Mouse (Mus musculus) urinary bladder, postnatal 14 days (tissue): ENCODE data around the gene Arid3a.
A peak's percentile ranks its signal among the peaks of the same experiment; 100 is the strongest.

Source experiments
- DNase-seq: peaks from one replicate; pipeline ENCODE4 v3.0.0; 2021; ENCODE audit warnings: low spot score

Arid3a gene

DNA sequence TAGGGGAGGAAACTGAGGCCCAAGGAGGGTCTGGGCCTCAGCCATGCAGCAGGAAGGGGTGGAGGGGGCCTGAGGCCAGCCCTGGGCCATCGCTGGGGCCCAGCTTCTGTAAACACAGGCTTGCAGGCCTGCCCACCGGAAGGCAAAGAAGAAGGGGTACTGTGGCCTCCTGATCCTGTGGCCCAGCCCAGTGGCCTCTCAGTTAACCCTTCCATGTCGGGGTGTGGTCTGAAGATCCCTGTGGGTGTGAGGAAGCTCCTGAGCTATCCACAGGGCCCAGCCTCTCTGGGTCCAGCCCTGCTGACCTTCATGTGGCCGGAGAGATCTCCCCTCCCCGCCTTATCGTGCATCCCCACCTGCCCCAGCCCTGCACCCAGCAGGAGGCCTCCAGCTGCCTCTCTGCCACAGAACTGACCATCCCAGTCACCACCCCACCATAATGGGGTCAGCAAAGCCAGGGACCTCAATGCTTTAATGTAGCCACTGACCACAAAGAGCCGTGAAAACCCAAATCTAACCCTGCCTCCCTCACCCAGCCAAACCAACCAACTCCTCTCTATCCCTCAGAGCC is 20.0 kb downstream of the Arid3a start:
- no peak for DNase-seq

DNA sequence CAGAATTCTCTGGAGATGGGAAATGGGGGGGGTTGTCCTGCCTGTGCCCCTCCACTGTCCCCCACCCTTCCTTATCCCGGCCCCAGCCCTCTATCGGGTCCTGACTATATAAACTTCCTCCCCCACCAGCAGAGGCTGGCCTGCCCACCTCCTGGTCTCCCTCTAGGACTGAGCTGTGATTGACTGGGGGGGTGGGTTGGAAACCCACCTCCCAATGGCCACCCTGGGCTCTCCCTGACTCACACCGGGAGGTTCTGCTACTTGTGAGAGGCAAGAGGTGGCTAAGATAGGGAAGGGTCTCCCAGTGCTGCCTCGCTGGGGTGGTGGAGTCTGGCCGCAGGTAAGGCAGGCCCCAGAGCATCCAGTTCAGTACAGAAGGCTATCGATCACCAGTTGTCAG is 20.7 kb downstream of the Arid3a start:
- no peak for DNase-seq

DNA sequence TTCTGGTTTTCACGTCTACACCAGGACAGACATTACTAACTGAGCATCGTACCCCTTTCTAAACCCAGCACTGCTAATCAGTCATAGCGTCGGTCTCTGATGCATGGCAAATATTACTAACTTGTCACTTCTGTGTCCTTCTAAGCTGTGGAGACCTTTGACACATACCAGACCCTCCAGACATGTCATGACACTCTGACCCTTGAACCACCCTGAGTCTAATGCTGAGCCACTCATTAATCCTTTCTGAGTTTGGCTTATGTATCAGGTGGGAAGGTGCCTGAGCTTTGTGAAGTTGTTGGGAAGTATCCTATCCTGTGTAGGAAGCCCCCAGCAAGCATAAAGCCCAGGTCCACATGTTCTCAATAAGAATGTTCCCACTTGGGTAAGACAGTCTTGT is 23.0 kb downstream of the Arid3a start:
- no peak for DNase-seq

DNA sequence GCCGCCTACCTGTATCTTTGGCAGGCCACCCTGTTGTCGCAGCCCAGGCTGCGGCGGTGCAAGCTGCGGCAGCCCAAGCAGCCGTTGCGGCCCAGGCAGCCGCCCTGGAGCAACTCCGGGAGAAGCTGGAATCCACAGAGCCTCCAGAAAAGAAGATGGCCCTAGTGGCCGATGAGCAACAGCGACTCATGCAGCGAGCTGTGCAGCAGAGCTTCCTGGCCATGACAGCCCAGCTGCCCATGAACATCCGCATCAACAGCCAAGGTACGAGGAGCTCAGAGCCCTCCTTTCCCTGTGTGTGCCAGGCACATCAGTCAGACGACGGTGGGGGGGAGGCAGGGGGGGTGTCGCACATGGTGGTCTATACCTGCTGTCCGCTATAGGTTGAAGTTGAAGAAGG is 23.8 kb downstream of the Arid3a start:
- DNase-seq, result no peak

DNA sequence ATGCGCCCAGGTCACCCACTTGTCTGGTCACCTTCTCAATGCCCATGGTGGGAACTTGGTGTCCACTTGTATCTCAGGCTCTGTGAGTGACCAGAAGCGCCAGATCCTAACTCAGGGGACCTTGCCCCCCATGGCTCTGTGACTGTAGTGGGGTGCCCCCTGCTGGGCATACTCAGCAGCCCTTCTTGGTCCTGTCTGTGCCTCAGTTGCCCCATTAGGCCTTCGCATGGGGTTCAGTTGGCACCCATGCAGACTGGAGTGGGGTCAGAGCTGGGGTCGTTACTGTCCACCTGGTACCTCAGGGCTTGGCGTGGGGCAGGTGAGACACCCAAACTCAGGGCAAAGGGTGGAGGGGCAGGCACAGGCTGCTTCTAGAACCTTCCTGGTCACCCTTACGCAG is 27.1 kb downstream of the Arid3a start:
- DNase-seq, result no peak

DNA sequence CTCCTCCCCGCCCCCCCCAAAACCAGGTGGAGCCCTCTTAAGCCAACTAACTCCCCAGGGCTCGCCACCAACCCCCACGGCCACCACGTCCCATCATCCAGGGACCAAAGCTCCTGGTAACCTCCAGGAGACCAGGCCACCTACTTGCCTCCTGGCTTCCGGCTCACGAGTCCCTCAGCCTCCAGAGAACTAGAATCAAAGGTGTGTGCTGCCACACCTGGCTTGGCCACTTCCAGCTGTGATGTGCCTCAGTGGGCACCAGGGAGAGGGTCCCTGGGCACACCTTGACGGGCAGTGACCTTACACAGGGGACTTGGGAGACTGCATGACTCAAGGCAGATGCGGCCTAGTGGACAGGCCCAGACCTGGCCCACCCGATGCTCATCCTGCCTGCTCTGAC is 28.8 kb downstream of the Arid3a start:
- DNase-seq, result no peak

DNA sequence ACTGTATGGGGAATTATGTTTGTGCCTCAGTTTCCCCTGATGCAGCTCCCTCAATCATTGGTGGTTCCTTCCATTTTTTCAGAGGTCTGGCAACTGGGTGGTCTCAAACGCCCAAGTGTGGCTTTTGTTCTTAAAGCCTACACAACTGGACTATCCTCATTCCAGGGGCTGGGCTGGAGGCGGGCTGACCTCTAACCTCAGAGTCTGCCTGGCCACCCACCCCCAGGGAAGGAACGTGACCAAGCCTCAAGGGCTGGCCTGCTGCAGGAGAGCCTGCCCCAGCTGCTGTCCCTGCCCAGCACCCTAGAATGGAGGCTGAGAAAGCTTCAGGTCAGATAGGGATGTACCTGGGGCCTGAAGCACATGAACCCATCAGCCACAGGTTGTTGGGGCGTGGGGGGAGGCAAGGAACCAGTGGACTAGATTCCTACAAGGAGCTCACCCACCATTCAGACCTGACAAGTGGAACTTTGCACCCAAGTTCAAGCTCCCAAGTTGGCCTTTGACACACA is 29.9 kb downstream of the Arid3a start:
- DNase-seq, result no peak

DNA sequence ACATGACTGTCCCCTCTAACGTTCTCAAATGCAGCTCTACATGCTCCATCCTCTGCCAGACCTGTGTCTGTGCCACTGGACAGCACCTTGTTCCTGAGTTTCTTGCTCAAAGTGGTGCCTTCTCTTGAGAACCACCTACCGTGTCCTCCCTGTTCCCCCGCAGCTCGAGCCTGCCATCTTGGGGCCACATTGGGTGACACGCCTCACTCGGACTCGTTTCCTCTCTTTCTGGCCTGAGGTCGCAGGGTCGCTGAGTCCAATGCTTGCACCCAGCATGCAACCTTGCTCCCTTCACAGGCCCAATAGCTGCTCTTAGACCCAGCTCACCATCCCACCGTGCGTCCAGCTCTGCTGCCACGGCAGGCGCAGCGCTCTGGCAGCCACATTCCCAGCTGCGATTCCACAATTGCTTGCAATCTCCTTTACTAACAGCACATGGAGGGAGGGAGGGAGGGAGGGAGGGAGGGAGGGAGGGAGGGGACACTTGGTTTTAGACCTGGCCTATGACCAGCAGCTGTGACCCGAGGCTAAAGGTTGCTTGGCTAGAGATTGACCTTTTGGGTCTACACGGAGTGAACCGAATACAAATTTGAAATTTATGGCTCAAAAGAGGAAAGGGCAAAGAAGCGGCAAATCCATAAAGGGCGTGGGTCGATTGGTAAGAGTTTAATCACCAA is 31.4 kb downstream of the Arid3a start:
- DNase-seq, result peak; percentile 86

DNA sequence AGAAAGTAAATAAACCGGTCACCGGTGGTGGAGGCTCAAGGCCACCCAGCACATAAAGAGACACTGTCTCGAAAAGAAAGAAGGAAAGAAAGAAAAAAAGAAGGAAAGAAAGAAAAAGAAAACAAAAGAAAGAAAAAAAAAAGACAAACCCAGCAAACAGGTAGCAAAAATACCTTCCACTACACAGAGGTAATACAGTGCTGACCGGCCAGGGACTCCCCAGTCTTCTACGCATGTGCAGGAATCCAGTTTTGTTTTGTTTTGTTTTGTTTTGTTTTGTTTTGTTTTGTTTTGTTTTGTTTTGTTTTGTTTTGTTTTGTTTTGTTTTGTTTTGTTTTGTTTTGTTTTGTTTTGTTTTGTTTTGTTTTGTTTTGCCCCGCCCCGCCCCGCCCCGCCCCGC is 32.6 kb downstream of the Arid3a start:
- peak; percentile 55 for DNase-seq

DNA sequence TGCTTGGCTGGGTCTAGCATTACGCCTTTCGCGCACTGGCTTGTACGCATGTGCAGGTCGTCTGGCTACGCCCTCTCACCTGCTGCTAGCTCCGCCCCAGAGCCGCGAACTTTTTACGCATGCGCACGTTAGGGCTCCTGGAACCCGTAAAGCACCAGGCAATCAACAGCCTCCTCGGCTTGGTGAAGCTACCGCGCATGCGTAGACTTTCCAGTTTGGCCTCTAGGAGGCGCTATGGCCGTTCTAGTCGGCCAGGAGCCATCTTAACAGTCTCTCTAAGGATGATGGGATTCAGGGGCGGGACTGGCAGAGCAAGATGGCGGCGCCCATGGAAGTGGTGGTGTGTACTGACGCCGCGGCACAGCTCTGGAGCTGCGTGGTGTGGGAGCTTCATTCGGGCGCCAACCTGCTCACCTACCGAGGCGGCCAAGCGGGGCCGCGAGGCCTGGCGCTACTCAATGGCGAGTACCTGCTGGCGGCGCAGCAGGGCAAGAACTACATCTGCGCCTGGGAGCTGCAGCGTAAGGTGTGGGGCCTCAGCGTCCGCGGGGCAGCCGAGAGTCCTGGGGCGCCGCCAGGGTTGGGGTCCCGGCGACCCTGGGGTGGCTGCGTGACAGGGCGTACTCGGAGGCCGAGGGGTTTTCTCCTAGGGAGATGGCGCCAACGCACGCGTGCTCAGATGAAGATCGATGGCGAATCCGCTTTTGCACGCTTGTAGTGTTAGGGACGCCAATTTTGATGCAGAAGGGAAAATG is 33.2 kb downstream of the Arid3a start, which contains the start of gene Wdr18:
Wdr18 (plus strand) TSS at position 306 of the 755 bp plus-strand sequence.
- DNase-seq, result peak; percentile 99

DNA sequence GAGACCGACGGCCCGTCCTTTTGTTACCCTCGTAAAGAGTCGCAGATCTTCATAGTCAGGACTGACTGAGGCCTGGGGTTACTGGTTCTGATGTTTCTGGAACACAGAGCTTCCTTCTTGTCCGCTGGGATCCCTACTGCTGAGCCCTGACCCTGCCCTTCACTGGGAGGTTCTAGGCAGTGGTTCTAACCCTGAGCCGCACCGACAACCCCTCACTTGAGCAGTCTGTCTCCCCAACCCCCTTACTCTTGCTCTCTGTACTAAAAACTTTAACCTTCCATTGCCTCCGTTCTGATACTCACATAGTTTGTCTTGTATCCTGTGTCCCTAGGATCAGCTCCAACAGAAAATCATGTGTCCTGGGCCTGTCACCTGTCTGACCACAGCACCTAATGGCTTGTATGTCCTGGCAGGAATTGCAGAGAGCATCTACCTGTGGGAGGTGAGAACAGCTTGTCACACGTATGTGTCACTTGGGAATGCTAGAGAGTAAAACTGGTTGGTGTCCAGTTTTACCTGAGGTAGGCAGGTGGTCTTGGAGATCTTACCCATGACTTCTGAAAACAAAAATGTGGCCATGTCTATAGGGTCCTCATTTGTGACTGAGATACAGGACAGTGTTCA is 33.9 kb downstream of the Arid3a start:
- no peak for DNase-seq

DNA sequence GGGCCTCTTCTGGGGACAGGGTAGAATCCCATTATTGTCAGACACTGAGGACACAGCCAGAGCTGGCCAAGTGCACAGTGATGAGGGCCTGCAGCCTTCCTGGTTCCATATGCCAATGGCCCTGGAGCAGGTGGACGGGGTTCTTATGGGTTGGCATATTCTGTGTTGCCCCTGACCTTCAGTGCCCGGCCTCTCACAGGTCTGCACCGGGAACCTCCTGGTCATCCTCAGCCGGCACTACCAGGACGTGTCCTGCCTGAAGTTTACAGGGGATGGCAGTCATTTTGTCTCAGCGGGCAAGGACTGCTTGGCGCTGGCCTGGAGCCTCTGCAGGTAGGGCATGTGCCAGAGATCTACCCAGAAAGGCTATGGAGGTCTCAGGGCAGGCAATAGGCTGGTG is 37.9 kb downstream of the Arid3a start:
- no peak for DNase-seq

DNA sequence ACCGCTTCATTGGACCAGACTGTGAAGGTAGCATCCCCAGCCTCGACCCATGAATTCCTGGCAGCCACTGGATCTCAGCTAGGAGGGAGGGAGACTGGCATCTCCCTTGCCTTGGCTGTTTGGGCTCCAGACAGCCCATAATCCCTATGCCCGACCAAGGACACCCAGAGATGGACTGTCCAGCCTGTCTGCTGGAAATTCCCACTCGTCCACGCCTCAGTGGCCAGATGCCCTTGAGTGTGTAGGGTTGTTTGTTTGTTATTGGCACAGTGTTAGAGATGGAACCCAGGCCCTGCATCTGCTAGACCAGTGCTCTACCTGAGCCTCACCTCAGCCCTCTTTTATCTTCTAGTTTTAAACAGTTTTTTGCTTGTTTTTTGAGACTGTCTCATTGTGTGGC is 38.5 kb downstream of the Arid3a start:
- DNase-seq, result no peak

DNA sequence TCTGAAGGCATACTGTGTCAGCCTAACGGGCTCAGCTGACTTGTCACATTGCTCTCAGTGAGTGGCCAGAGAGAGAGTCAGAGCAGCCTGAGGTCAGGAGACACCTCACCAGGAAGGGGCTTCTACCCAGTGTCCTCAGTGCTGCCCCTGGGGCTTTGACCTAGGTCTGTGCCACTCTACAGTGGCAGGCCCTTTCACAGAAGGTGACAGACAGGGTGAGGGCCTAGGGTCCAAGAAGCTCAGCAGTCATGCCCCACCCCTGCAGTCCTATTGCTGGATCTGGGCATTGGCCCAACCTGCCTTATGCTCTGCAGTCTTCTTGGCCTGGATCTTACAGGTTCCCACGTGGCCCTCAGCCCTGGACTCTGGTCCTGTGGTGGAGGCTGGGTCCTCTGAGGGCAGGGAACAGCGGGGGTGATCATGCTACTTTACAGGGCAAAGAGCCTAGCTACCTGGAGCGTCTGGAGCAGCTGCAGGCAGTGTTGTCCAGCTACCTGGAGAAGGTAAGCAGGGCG is 40.1 kb downstream of the Arid3a start:
- DNase-seq, result no peak

DNA sequence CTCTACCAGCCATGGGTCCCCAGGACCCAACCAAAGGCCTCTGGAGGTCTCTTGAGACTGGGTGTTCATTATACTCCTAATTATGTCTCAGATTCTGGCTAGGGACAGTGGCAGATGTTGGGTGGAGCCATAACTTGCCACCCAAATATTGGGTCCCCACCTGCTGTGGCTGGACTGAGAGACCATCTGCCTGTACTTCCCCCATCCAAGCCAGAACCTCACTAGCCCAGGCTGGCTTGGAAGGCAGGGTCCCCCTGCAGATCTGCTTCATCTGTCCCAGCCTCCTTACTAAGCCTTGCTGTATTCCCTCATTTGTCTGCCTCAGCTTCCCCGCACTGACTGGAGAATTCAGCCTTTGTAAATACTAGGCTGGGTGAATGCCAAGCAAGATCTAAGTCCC is 41.3 kb downstream of the Arid3a start:
- no peak for DNase-seq

DNA sequence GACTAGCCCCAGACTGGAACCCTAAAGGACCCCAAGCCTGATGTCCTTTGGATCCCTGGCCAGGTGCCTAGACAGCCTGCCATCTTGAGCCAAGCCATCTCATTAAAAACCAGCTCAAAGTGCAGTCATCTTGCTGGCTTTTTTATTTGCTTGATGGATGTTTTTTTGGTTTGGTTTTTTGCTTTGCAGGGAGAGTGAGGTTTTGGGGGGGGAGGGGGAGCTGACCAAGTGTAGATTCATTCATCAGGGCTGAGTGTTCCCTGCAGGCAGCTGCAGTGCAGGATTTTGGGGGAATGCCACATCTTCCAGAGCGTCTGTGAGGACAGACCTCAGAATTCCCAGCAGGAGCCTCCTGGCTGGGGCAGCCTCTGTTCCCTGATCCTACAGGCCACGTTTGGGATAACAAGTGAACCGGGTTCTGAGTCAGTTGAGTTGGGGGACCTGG is 42.3 kb downstream of the Arid3a start:
- DNase-seq, result no peak

DNA sequence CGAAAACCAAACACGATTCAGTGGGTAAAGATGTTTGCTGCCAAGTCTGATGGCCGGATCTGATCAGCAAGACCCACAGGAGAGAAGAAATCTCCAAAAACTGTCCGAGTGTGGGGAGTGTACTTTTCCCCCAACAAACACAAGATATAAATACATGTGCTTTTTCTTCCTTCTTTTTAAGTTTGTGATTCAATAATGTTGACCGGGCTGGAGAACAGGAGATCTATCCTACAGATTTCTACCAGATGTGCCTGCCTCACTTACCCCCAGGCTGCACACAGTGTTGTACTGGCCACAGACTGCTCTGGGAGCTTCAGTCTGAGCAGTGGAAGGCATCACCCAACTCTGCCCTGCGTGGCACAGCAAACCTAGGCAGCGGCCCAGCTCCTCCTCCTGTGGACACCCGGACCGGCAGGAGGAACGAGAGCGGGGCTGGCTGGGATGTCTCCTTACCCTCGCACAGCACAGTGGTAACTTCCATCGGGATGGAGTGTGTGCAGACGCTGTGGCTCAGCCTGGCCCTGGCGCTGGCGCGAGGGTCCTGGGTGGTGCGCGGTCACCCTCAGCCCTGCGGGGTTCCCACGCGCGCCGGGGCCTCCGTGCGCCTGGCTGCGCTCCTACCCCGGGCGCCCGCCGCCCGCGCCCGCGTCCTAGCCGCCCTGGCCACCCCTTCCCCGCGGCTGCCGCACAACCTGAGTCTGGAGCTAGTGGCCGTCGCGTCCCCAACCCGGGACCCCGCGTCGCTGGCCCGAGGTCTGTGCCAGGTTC is 43.8 kb downstream of the Arid3a start, which contains the start of gene Grin3b:
Grin3b (plus strand) TSS at position 301 of the 768 bp plus-strand sequence.
- no peak for DNase-seq

DNA sequence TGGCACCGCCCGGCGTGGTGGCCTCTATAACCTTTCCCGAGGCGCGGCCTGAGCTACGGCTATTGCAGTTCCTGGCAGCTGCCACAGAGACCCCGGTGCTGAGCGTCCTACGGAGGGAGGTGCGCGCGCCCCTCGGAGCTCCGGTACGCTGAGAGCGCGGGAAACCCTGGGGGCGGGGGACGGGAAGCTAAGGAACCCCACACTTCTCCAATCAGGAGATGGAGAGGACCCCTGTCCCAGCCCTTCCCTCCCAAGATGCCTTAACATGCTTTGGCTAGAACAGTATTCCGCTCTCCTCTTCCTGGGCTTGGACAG is 44.3 kb downstream of the Arid3a start:
- DNase-seq, result no peak

DNA sequence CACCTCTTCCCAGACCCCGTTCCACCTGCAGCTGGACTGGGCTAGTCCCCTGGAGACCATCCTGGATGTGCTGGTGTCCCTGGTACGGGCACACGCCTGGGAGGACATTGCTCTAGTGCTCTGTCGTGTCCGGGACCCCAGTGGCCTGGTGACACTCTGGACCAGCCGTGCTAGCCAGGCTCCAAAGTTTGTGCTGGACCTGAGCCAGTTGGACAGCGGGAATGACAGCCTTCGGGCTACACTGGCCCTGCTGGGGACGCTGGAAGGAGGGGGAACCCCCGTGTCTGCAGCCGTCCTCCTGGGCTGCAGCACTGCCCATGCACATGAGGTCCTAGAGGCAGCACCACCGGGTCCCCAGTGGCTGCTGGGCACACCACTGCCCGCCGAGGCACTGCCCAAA is 46.0 kb downstream of the Arid3a start:
- DNase-seq, result no peak

DNA sequence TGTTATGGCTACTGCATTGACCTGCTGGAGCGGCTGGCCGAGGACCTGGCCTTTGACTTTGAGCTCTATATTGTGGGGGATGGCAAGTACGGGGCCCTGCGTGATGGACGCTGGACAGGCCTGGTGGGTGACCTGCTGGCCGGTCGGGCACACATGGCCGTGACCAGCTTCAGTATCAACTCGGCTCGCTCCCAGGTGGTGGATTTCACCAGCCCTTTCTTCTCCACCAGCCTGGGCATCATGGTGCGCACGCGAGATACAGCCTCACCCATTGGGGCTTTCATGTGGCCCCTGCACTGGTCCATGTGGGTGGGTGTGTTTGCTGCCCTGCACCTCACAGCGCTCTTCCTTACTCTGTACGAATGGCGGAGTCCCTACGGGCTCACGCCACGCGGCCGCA is 47.2 kb downstream of the Arid3a start:
- no peak for DNase-seq

DNA sequence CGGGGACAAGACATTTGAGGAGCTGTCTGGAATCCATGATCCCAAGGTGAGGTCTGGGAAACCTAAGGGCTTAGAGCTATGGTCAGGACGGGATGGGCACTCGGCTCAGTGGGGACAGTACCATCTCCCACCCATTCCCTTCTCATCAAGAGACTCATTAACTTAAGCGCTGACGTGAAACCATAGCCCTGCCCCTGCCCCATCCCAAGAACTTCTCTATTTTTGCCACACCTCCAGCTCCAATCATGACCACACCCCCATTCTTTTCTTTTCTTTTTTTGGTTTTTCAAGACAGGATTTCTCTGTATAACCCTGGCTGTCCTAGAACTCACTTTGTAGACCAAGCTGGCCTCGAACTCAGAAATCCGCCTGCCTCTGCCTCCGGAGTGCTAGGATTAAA is 47.8 kb downstream of the Arid3a start:
- no peak for DNase-seq
